Mouse (Mus musculus) spleen, adult 2 months (tissue): ENCODE measurements around the gene Sfn.

Experiments
- CTCF ChIP-seq: fragments of 200-500 bp; IDR thresholded peaks from 2 replicates; pipeline ENCODE4 v1.5.1; 2011; ENCODE audit warnings: mild to moderate bottlenecking, inconsistent platforms; ENCODE audit not compliant: insufficient read depth, insufficient read length, insufficient replicate concordance; ENCODE audit errors: extremely low read depth
- POLR2A ChIP-seq: fragments of 200-500 bp; IDR thresholded peaks from 2 replicates; pipeline ENCODE4 v1.6.1; 2011; ENCODE audit warnings: low read depth, low read length, inconsistent platforms

GRCm38 (mm10) chr4:133559846-133560245, 42.1 kb downstream of the Sfn start:
- no peak for TF ChIP-seq CTCF
- TF ChIP-seq POLR2A = no peak
